Mouse (Mus musculus): ENCODE measurements at regions not wholly inside any gene's neighbourhood (a gene's known extent, or its start where the extent isn't known, plus 50 kb on each side); places are given as distances from the start of the nearest gene placed in this dataset.

- TF ChIP-seq POLR2A (IDR thresholded peaks at IDR 0.05; ENCODE audit: low read depth, low read length) (no peak), NRF1 (IDR thresholded peaks at IDR 0.05; ENCODE audit: low read depth, low read length) (no peak), GABPA (IDR thresholded peaks at IDR 0.05; ENCODE audit: insufficient replicate concordance, low read depth, low read length) (no peak), CHD2 (IDR thresholded peaks at IDR 0.05; ENCODE audit: low read length) (no peak), E2F4 (IDR thresholded peaks at IDR 0.05; ENCODE audit: insufficient replicate concordance, low read depth, low read length) (no peak), USF1 (IDR thresholded peaks at IDR 0.05; ENCODE audit: low read depth, low read length) (no peak), POLR2AphosphoS2 (IDR thresholded peaks at IDR 0.05; ENCODE audit: low read depth, low read length) (no peak), TBP (conservative IDR thresholded peaks at IDR 0.05; ENCODE audit: low read depth, low read length) (no peak), TCF12 (IDR thresholded peaks at IDR 0.05; ENCODE audit: low read depth, low read length) (no peak)
Observed at GRCm38 (mm10) chr12:68425006-68425405, 734.0 kb downstream of the Rps29 start.
